Mouse (Mus musculus) forebrain, embryonic 13.5 days (tissue): ENCODE measurements around the gene Iffo2. TPM values are rescaled to one million over a fixed set of nuclear protein-coding genes. Genes with fewer than 3 reads are reported as not detected.

Experiments
- ATAC-seq: fragments of 200-750 bp; cut with Nextera tagmentation; 2 replicates; pipeline ENCODE4 v1.8.0; 2017
- H3K27ac ChIP-seq: fragments of 300-500 bp; sonication (generic); 2 replicates; pipeline ENCODE4 v1.5.1; 2015; ENCODE audit warnings: inconsistent platforms, mild to moderate bottlenecking, moderate library complexity
- H3K27me3 ChIP-seq: fragments of 300-500 bp; sonication (generic); 2 replicates; pipeline ENCODE4 v1.6.1; 2015; ENCODE audit warnings: mild to moderate bottlenecking, inconsistent platforms
- H3K36me3 ChIP-seq: fragments of 300-500 bp; sonication (generic); 2 replicates; pipeline ENCODE4 v1.6.1; 2015; ENCODE audit warnings: mild to moderate bottlenecking, inconsistent platforms; ENCODE audit not compliant: poor library complexity, severe bottlenecking
- H3K4me1 ChIP-seq: fragments of 300-500 bp; sonication (generic); 2 replicates; pipeline ENCODE4 v1.6.1; 2015; ENCODE audit warnings: inconsistent platforms
- H3K4me2 ChIP-seq: fragments of 300-500 bp; sonication (generic); 2 replicates; pipeline ENCODE4 v1.6.1; 2015; ENCODE audit warnings: inconsistent platforms, mild to moderate bottlenecking, moderate library complexity
- H3K4me3 ChIP-seq: fragments of 300-500 bp; sonication (generic); 2 replicates; pipeline ENCODE4 v1.5.1; 2015; ENCODE audit warnings: mild to moderate bottlenecking, inconsistent platforms
- H3K9ac ChIP-seq: fragments of 300-500 bp; sonication (generic); 2 replicates; pipeline ENCODE4 v1.6.1; 2015; ENCODE audit warnings: mild to moderate bottlenecking, inconsistent platforms
- H3K9me3 ChIP-seq: fragments of 300-500 bp; sonication (generic); replicated peaks from 2 replicates; pipeline ENCODE4 v1.6.1; 2016; ENCODE audit warnings: inconsistent platforms
- WGBS: fragments of 180-500 bp; shearing (Covaris S2); methylation state at CpG from one replicate; pipeline ENCODE4 v1.1.7; 2015; 5-methylcytosine and 5-hydroxymethylcytosine counted together
- polyA plus RNA-seq: library from polyadenylated mRNA; unstranded; fragments of >200 nt; fragmentation: Nextera tagmentation; extraction: Ambion mirVana; gene quantifications from 2 replicates; pipeline ENCODE4 v1.2.1, GENCODE M21; 2015

Iffo2 gene
- polyA plus RNA-seq, 1 experiment from 2014 or later, result 3.6 TPM

DNA sequence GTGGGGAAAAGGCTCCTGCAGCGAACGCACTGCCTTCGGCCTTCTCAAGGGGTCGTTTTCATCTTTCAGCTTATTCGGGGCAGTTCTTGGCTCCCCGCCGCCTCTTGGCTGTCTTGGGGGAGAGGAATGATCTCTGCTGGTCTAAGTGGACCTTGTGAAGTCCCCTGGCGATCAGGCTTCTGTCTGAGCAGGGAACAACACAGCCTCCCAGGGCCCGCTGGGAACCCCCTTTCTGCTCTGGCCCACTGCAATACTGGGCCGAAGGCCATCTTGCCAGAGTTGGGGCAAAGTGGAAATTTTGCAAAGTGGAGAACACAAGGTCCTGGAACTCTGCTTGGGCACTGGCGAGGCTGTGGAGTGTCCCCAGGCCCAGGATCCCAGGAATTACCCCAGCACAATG, 54.4 kb downstream of the Iffo2 start:
- Histone ChIP-seq H3K9me3 (no peaks in the 10 kb centered on the region), H3K4me1 (peaks cover 23% of the 10 kb centered on the region)
- WGBS, result 80% methylated on average over 11 of the region's 11 CpGs

DNA sequence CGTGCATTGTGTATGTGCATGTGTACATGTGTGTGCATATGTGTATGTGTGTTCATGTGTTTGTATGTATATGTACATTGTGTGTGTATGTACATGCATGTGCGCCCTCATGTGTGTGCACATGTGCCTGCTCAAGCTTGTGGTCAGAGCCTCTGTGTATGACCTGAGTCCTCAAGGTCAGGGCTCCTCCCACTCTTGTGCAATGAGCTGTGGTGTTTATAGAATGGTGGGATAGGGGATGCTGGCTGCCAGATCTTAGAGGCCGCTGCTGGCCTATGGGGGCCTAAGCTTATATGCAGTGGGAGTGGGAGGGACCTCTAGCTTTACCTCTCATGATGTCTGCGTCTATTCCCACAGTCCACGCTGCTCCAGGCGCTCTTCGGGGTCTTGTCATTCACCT, 55.4 kb downstream of the Iffo2 start:
- ATAC-seq, result no peak
- Histone ChIP-seq H3K4me1 (peaks cover 26% of the 10 kb centered on the region), H3K9me3 (no peaks in the 10 kb centered on the region), H3K4me2 (no peak overlapping the region), H3K27ac (no peak overlapping the region), H3K4me3 (no peak overlapping the region), H3K9ac (no peak overlapping the region), H3K27me3 (no peaks in the 10 kb centered on the region), H3K36me3 (no peaks in the 10 kb centered on the region)
- 89% methylated on average over 7 of the region's 7 CpGs for WGBS

More for the DNA sequence above, 54.4 kb downstream of the Iffo2 start:
- H3K9ac ChIP-seq, result no peak overlapping the region
- no peak overlapping the region for H3K4me2 ChIP-seq
- no peak overlapping the region for H3K27ac ChIP-seq
- no peaks in the 10 kb centered on the region for H3K36me3 ChIP-seq
- no peak for ATAC-seq
- no peak overlapping the region for H3K4me3 ChIP-seq
- H3K27me3 ChIP-seq, result no peaks in the 10 kb centered on the region

DNA sequence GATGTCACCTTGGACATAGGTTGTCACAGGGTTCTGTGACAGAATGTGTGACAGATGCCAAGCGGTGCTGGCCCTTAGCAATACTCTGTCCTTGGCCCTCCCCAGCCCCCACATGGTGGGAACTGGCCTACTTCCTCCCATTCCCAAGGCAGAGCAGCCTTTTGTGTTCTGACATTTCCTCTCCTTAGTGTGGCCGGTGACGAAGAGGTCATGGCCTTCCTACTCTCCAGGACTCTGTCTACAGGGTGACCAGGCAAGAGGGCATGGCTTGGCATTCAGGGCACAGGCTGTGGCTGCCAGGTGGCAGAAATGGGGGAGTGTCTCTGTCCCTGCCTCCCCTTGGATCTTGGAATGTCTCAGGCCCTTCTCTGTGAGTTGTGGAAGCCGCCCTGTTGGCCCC, 57.0 kb downstream of the Iffo2 start:
- H3K4me2 ChIP-seq, result no peak overlapping the region
- H3K9me3 ChIP-seq, result no peaks in the 10 kb centered on the region
- no peak overlapping the region for H3K9ac ChIP-seq
- no peaks in the 10 kb centered on the region for H3K27me3 ChIP-seq
- H3K36me3 ChIP-seq, result no peaks in the 10 kb centered on the region
- no peak overlapping the region for H3K27ac ChIP-seq
- no peak for ATAC-seq
- peaks cover 16% of the 10 kb centered on the region for H3K4me1 ChIP-seq
- 84% methylated on average over 4 of the region's 4 CpGs for WGBS
- no peak overlapping the region for H3K4me3 ChIP-seq

DNA sequence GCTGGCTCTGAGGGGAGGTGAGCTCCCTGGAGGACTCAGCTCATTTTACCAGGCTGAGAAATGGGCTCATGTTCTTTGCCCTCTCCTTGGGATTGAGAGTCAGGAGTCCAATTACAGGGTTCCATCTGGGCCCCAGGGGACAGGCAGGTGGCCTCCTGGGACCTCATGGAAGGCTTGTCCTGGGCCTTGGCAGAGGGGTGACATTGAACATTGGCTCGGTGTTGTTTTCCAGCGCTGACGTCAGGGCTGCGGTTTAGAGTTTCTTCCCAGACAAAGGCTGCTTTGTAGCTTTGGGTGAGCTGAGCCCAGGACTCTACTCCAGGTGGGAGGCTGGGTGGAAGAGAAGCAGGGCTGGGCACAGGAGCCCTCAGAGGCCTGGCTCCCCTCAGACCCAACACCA, 57.4 kb downstream of the Iffo2 start:
- Histone ChIP-seq H3K27ac (no peak overlapping the region), H3K9ac (no peak overlapping the region), H3K4me1 (peaks cover 16% of the 10 kb centered on the region), H3K9me3 (no peaks in the 10 kb centered on the region), H3K27me3 (no peaks in the 10 kb centered on the region), H3K4me2 (no peak overlapping the region), H3K36me3 (no peaks in the 10 kb centered on the region), H3K4me3 (no peak overlapping the region)
- WGBS, result 75% methylated on average over 4 of the region's 4 CpGs
- no peak for ATAC-seq

DNA sequence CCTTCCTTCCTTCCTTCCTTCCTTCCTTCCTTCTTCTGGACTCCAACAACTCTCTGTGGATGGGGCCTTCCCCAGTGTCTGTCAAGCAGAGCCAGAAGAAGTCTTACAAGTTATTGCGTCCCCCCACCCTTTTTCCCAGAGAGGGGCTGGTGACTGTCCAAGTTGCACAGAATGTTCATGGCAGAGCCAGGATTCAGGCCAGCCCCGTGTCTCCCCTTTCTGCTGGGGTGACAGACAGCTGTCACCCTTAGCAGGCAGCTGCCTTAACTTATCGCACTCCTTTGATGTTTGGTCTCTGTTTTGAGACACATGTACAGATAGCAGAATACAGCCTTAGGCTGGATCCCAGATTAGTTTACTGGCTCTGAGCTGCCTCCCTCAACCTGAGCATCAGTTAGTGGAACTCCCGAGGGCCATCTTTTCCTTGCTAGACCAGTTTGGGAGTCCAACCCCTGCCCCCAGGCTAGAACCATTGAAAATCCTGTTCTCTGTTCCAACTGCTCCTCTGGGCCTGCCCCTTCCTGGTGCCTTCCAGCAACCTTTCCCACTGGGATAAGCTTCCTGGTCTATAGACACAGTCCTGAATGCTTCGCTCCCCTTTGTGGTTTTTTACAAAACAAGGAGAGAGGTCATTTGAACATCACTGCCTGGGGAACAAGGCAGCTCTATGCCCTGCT, 59.1 kb downstream of the Iffo2 start:
- Histone ChIP-seq H3K9me3 (no peaks in the 10 kb centered on the region), H3K9ac (no peak overlapping the region), H3K36me3 (no peaks in the 10 kb centered on the region), H3K27ac (no peak overlapping the region), H3K27me3 (no peaks in the 10 kb centered on the region), H3K4me3 (no peak overlapping the region), H3K4me2 (no peak overlapping the region), H3K4me1 (peaks cover 16% of the 10 kb centered on the region)
- WGBS, result 54% methylated on average over 5 of the region's 5 CpGs
- no peak for ATAC-seq

DNA sequence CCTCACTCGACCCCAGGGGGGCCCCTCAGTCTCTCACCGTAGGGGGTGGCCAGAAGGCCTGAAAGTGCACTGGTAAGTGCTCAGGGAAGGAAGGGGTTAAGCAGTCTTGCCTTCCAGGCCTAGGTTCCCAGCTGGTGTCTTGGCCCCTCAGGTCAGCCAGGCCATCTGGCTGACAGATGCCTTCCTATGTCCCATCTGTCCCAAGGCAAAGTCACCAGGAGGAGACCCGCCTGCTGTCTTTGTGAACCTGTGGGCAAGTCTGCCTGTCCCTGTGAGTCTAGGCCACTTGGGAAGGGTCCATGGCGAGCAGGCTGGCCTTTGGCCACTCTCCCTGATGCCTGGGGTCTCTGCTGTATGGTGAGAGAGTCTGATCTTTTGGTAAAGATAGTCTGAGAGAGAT, 60.1 kb downstream of the Iffo2 start:
- H3K9ac ChIP-seq, result no peak overlapping the region
- no peak for ATAC-seq
- no peak overlapping the region for H3K4me2 ChIP-seq
- WGBS, result 44% methylated on average over 4 of the region's 4 CpGs
- H3K9me3 ChIP-seq, result no peaks in the 10 kb centered on the region
- H3K27ac ChIP-seq, result peak overlapping the region; percentile 21; the same call in 1 of the 2 replicates
- H3K4me1 ChIP-seq, result peaks cover 18% of the 10 kb centered on the region
- H3K27me3 ChIP-seq, result no peaks in the 10 kb centered on the region
- H3K4me3 ChIP-seq, result no peak overlapping the region
- H3K36me3 ChIP-seq, result no peaks in the 10 kb centered on the region

DNA sequence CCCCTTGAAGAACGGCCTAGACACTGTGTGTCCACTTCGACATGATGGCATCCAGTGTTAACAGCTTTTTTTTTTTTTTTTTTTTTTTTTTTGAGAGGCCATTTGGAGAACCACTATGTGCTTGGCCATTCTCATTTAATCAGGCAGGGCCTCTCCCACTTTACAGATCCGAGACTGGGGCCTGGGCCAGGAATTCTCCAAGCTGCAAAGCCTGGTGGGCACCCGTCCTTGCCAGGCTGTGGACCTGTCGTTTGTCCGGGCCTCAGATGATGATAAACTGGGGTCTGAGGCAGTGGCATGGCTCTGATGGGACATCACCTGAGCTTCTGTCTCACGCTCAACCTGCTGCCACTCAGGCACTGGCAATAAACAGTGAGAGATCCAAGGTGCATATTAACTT, 62.5 kb downstream of the Iffo2 start:
- no peak overlapping the region for H3K4me2 ChIP-seq
- H3K27me3 ChIP-seq, result no peaks in the 10 kb centered on the region
- H3K4me1 ChIP-seq, result peaks cover 39% of the 10 kb centered on the region
- 79% methylated on average over 7 of the region's 7 CpGs for WGBS
- no peak overlapping the region for H3K27ac ChIP-seq
- no peak overlapping the region for H3K9ac ChIP-seq
- H3K4me3 ChIP-seq, result no peak overlapping the region
- H3K9me3 ChIP-seq, result no peaks in the 10 kb centered on the region
- H3K36me3 ChIP-seq, result no peaks in the 10 kb centered on the region
- ATAC-seq, result no peak

DNA sequence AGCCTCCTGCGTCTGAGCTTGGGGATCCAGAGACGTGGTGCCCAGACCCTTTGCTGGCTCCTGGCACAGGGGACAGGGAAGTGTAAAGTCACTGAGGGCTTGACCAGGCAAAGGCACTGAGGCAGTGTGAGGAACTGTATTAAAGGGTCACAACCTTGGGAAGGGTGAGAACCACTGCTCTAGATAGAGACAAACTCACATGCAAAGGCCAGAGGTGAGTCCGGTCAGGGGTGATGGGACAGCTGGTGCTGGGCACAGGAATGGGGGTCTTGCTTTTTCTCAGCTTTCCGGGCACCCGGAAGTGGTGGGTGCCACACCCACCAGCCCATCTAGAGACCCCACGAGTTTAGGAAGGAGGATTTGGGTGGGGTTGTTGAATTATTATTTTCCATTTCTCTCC, 63.0 kb downstream of the Iffo2 start:
- Histone ChIP-seq H3K36me3 (no peaks in the 10 kb centered on the region), H3K9ac (no peak overlapping the region), H3K27ac (no peak overlapping the region), H3K27me3 (no peaks in the 10 kb centered on the region), H3K4me3 (no peak overlapping the region), H3K9me3 (no peaks in the 10 kb centered on the region), H3K4me1 (peaks cover 44% of the 10 kb centered on the region), H3K4me2 (no peak overlapping the region)
- WGBS, result 75% methylated on average over 6 of the region's 6 CpGs
- no peak for ATAC-seq

DNA sequence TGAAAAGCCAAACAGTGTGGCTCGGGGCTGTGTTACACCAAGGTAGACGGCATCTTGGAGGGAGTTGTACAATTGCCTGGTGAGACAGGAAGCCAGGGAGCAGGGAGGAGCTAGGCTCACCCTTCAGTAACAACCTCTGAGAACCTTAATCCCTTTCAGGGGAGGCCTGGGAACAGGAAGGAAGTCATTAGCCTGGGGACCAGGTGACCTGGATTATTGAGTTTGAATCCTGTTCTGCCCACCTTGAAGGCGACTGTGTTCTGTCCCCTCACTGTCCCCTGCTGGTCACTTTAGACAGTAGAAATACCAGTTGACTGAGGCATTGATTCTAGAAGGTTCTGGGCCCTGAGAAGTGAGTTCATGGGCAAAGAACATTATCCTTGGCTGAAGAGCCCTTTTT, 63.7 kb downstream of the Iffo2 start:
- Histone ChIP-seq H3K36me3 (no peaks in the 10 kb centered on the region), H3K4me1 (peaks cover 51% of the 10 kb centered on the region), H3K9me3 (no peaks in the 10 kb centered on the region), H3K4me2 (no peak overlapping the region), H3K9ac (no peak overlapping the region), H3K4me3 (no peak overlapping the region), H3K27me3 (no peaks in the 10 kb centered on the region), H3K27ac (no peak overlapping the region)
- 40% methylated on average over 3 of the region's 3 CpGs for WGBS
- ATAC-seq, result no peak

DNA sequence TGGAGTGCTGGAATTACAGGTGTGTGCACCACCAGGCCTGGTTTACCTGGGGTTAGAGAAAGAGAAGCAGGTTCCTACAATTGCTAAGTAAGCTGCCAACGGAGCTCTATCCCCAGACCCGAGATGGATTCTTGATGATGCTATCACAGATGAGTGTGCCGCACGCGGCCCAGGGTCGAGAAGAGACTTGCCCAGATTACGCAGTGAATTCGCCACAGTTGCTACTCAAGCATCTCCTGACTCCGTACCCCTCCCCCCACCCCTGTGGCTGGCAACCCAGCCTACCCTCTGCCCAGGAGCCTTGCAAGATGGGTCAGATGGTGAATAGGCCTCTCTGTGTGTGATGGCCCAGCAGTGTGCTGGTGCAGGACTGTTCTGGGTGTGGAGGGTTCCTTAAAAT, 66.4 kb downstream of the Iffo2 start:
- Histone ChIP-seq H3K27ac (peak overlapping the region; percentile 16; the same call in 1 of the 2 replicates), H3K4me2 (no peak overlapping the region), H3K4me1 (peaks cover 42% of the 10 kb centered on the region), H3K9ac (no peak overlapping the region), H3K27me3 (no peaks in the 10 kb centered on the region), H3K4me3 (no peak overlapping the region), H3K9me3 (no peaks in the 10 kb centered on the region), H3K36me3 (no peaks in the 10 kb centered on the region)
- peak; percentile 48; the same call in 1 of the 2 replicates for ATAC-seq
- WGBS, result 33% methylated on average over 9 of the region's 9 CpGs

DNA sequence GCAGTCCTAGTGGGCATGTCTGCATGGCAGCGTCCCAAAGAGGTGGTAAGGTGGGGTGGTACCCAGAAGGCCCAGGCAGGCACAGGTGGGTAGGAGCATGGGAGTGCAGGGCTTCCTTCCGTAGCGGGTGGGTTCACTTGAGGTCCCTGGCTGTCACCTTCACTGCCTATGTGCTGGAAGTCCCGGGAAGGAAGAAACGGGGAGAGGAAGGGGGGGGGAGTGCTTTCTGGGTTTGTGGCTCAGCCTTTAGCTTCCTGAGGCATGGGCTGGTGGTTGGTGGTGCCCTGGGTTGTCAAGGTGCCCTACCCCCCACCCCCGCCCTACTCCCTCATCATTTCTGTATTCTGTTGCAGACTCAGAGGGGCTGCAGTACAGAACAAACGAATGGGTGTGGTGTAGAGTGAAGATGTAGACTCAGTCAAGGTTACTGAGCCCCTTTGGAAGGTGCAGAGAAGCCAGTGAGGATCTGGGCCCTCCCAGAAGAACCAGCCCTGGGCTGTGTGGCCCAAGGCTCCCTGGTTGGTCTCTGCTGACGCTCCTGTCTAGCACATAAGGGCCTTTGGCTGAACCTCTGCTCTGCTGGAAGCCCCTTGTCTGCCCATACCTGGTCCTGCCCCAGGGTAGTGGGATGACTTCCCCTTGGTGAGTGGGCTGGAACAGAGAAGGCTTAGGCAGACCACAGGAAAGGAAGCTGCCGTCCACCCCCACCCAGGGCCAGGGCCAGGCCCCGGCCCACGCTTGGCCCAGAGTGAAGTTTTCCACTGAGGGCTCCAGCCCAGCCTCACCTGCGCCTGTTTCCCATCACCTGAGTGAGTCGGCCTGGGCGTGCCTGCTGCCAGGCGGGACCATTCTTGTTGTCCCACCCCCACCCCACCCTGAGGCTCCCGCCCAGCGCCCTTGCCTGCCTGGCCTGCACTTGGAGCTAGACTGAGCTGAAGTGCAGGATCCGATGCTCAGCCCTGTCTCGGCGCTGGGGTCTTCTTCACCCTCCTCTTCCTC, 67.2 kb downstream of the Iffo2 start:
- H3K4me2 ChIP-seq, result no peak overlapping the region
- peak overlapping the region; percentile 31 for H3K27ac ChIP-seq

DNA sequence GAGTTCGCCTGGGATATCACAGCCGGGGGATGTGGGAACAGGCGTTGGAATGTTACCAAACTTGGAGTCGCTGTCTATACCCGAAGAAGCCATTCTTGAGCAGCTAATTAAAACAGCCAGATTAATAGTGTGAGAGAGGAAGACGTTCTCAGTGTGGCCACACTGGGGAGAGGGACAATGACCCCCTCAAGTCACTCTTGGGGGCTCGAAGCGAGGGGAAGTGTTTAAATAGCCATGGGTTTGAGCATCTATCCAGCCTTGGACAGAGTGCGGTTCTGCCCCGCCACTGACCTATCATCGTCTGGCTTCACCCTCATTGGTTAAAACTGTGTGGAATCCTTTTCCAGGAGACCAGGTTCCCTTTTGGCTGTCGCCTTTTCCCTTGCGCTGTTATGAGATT, 68.0 kb downstream of the Iffo2 start:
- Histone ChIP-seq H3K4me2 (0 out of 2 replicates have a peak overlapping the region, but pooled peaks have one; percentile 48), H3K36me3 (no peaks in the 10 kb centered on the region), H3K27ac (peak overlapping the region; percentile 69; the same call in 1 of the 2 replicates), H3K9ac (0 out of 2 replicates have a peak overlapping the region, but pooled peaks have one; percentile 35), H3K9me3 (no peaks in the 10 kb centered on the region), H3K27me3 (no peaks in the 10 kb centered on the region), H3K4me1 (peaks cover 42% of the 10 kb centered on the region), H3K4me3 (no peak overlapping the region)
- WGBS, result 29% methylated on average over 13 of the region's 13 CpGs
- no peak for ATAC-seq

More for the DNA sequence above, 67.2 kb downstream of the Iffo2 start:
- H3K9me3 ChIP-seq, result no peaks in the 10 kb centered on the region
- peaks cover 42% of the 10 kb centered on the region for H3K4me1 ChIP-seq
- no peaks in the 10 kb centered on the region for H3K27me3 ChIP-seq
- ATAC-seq, result peak; percentile 32; the same call in 1 of the 2 replicates
- no peak overlapping the region for H3K4me3 ChIP-seq
- H3K36me3 ChIP-seq, result no peaks in the 10 kb centered on the region
- WGBS, result 62% methylated on average over 18 of the region's 20 CpGs
- 0 out of 2 replicates have a peak overlapping the region, but pooled peaks have one; percentile 8 for H3K9ac ChIP-seq
